Mouse (Mus musculus) heart, embryonic 14.5 days (tissue): ENCODE results near the gene Lrrn4. TPM values are rescaled to one million over a fixed set of nuclear protein-coding genes. Genes with fewer than 3 reads are reported as not detected.

Source experiments
- ATAC-seq: fragments of 200-750 bp; cut with Nextera tagmentation; 2 replicates; pipeline ENCODE4 v1.8.0; 2017; ENCODE audit warnings: low read depth, moderate TSS enrichment; ENCODE audit not compliant: insufficient number of reproducible peaks, insufficient read depth, low FRiP score
- H3K27ac ChIP-seq, 2 experiments: fragments of 200-500 bp in 1 of 2; fragments of 300-500 bp in 1 of 2; sonication (generic) in 1 of 2; replicated peaks in 1 of 2; 2 replicates each; pipeline ENCODE4 v1.5.1; 2012 to 2014; ENCODE audit warnings: low read depth in 2 of 2, low read length in 2 of 2, control low read depth in 1 of 2, mild to moderate bottlenecking in 1 of 2, mixed read lengths in 1 of 2; ENCODE audit not compliant: control insufficient read depth in 1 of 2, insufficient read depth in 1 of 2
- H3K27me3 ChIP-seq: fragments of 300-500 bp; sonication (generic); 2 replicates; pipeline ENCODE4 v1.6.1; 2014; ENCODE audit warnings: mild to moderate bottlenecking, low read length, control low read depth; ENCODE audit not compliant: control insufficient read depth, insufficient read depth
- H3K36me3 ChIP-seq: fragments of 300-500 bp; sonication (generic); 2 replicates; pipeline ENCODE4 v1.6.1; 2014; ENCODE audit warnings: mild to moderate bottlenecking, control low read depth, low read length, mixed read lengths; ENCODE audit not compliant: control insufficient read depth, insufficient read depth
- H3K4me1 ChIP-seq, 2 experiments: fragments of 200-500 bp in 1 of 2; fragments of 300-500 bp in 1 of 2; sonication (generic) in 1 of 2; 2 replicates each; pipeline ENCODE4 v1.6.1; 2012 to 2014; ENCODE audit warnings: low read length in 2 of 2, control low read depth in 1 of 2, mixed read lengths in 1 of 2; ENCODE audit not compliant: control insufficient read depth in 2 of 2, insufficient read depth in 2 of 2
- H3K4me2 ChIP-seq: fragments of 300-500 bp; sonication (generic); 2 replicates; pipeline ENCODE4 v1.6.1; 2014; ENCODE audit warnings: mild to moderate bottlenecking, low read length
- H3K4me3 ChIP-seq, 2 experiments: fragments of 200-500 bp in 1 of 2; fragments of 300-500 bp in 1 of 2; sonication (generic) in 1 of 2; 2 replicates each; pipeline ENCODE4 v1.5.1; 2012 to 2014; ENCODE audit warnings: low read length in 2 of 2, mild to moderate bottlenecking in 2 of 2, control low read depth in 1 of 2, low read depth in 1 of 2, moderate library complexity in 1 of 2; ENCODE audit not compliant: control insufficient read depth in 1 of 2, insufficient read depth in 1 of 2
- H3K9ac ChIP-seq: fragments of 300-500 bp; sonication (generic); 2 replicates; pipeline ENCODE4 v1.6.1; 2014; ENCODE audit warnings: mild to moderate bottlenecking, low read length
- H3K9me3 ChIP-seq: fragments of 300-500 bp; sonication (generic); 2 replicates; pipeline ENCODE4 v1.6.1; 2016; ENCODE audit warnings: low read length, control low read depth; ENCODE audit not compliant: control insufficient read depth
- WGBS: fragments of 180-500 bp; shearing (Covaris S2); extraction: QIAGEN DNeasy Blood & Tissue Kit; methylation state at CpG from one replicate; pipeline ENCODE4 v1.1.7; 2014; 5-methylcytosine and 5-hydroxymethylcytosine counted together
- polyA plus RNA-seq: library from polyadenylated mRNA; unstranded; fragments of >200 nt; fragmentation: Nextera tagmentation; extraction: Ambion mirVana; gene quantifications from 2 replicates; pipeline ENCODE4 v1.2.1, GENCODE M21; 2014

Lrrn4 gene
- polyA plus RNA-seq, 1 experiment from 2014 or later: 11.9 TPM

GRCm38 (mm10) chr2:132906763-132907162 is 26.1 kb upstream of the Lrrn4 start:
- Histone ChIP-seq H3K27ac (no peak overlapping the region), H3K4me1 (no peaks in the 10 kb centered on the region), H3K9ac (no peak overlapping the region), H3K4me3 (no peak overlapping the region), H3K27me3 (no peaks in the 10 kb centered on the region), H3K4me2 (no peak overlapping the region), H3K36me3 (no peaks in the 10 kb centered on the region), H3K9me3 (no peaks in the 10 kb centered on the region)
- WGBS: 26% methylated on average over 8 of the region's 8 CpGs
- ATAC-seq: no peak

GRCm38 (mm10) chr2:132904961-132905360 is 24.3 kb upstream of the Lrrn4 start:
- Histone ChIP-seq H3K9ac (no peak overlapping the region), H3K4me1 (no peaks in the 10 kb centered on the region), H3K4me2 (no peak overlapping the region), H3K27me3 (no peaks in the 10 kb centered on the region), H3K36me3 (no peaks in the 10 kb centered on the region), H3K27ac (no peak overlapping the region), H3K4me3 (no peak overlapping the region), H3K9me3 (no peaks in the 10 kb centered on the region)
- ATAC-seq: no peak
- 56% methylated on average over 2 of the region's 2 CpGs for WGBS

GRCm38 (mm10) chr2:132903498-132903897 is 22.8 kb upstream of the Lrrn4 start:
- Histone ChIP-seq H3K27ac (no peak overlapping the region), H3K4me1 (no peaks in the 10 kb centered on the region), H3K9ac (no peak overlapping the region), H3K27me3 (no peaks in the 10 kb centered on the region), H3K4me2 (no peak overlapping the region), H3K36me3 (no peaks in the 10 kb centered on the region), H3K9me3 (no peaks in the 10 kb centered on the region), H3K4me3 (no peak overlapping the region)
- WGBS: 34% methylated on average over 3 of the region's 3 CpGs
- no peak for ATAC-seq

GRCm38 (mm10) chr2:132902056-132902455 is 21.4 kb upstream of the Lrrn4 start:
- H3K4me2 ChIP-seq: no peak overlapping the region
- H3K27me3 ChIP-seq: no peaks in the 10 kb centered on the region
- H3K27ac ChIP-seq: no peak overlapping the region
- H3K4me1 ChIP-seq: no peaks in the 10 kb centered on the region
- no peak for ATAC-seq
- H3K4me3 ChIP-seq: no peak overlapping the region
- H3K9me3 ChIP-seq: no peaks in the 10 kb centered on the region
- no peaks in the 10 kb centered on the region for H3K36me3 ChIP-seq
- WGBS: 51% methylated on average over 4 of the region's 4 CpGs
- H3K9ac ChIP-seq: no peak overlapping the region

- Histone ChIP-seq H3K4me2 (no peak overlapping the region), H3K9ac (no peak overlapping the region), H3K36me3 (no peaks in the 10 kb centered on the region), H3K27ac (no peak overlapping the region), H3K4me1 (no peaks in the 10 kb centered on the region), H3K9me3 (no peaks in the 10 kb centered on the region), H3K27me3 (no peaks in the 10 kb centered on the region), H3K4me3 (no peak overlapping the region)
- no peak for ATAC-seq
- WGBS: 51% methylated on average over 4 of the region's 4 CpGs
Observed at GRCm38 (mm10) chr2:132901636-132902035, 20.9 kb upstream of the Lrrn4 start.

GRCm38 (mm10) chr2:132900596-132900995 is 19.9 kb upstream of the Lrrn4 start:
- WGBS: 50% methylated on average over 1 of the region's 1 CpGs
- no peak for ATAC-seq
- Histone ChIP-seq H3K4me2 (no peak overlapping the region), H3K9me3 (no peaks in the 10 kb centered on the region), H3K4me3 (no peak overlapping the region), H3K36me3 (no peaks in the 10 kb centered on the region), H3K4me1 (no peaks in the 10 kb centered on the region), H3K9ac (no peak overlapping the region), H3K27ac (no peak overlapping the region), H3K27me3 (no peaks in the 10 kb centered on the region)

GRCm38 (mm10) chr2:132898211-132898610 is 17.5 kb upstream of the Lrrn4 start:
- Histone ChIP-seq H3K4me1 (no peaks in the 10 kb centered on the region), H3K9me3 (no peaks in the 10 kb centered on the region), H3K4me3 (no peak overlapping the region), H3K27me3 (no peaks in the 10 kb centered on the region), H3K9ac (no peak overlapping the region), H3K36me3 (no peaks in the 10 kb centered on the region), H3K27ac (no peak overlapping the region), H3K4me2 (no peak overlapping the region)
- ATAC-seq: no peak
- WGBS: 14% methylated on average over 1 of the region's 1 CpGs

- Histone ChIP-seq H3K36me3 (no peaks in the 10 kb centered on the region), H3K9ac (no peak overlapping the region), H3K4me3 (no peak overlapping the region), H3K9me3 (no peaks in the 10 kb centered on the region), H3K4me1 (no peaks in the 10 kb centered on the region), H3K4me2 (no peak overlapping the region), H3K27me3 (no peaks in the 10 kb centered on the region), H3K27ac (no peak overlapping the region)
- no peak for ATAC-seq
- 74% methylated on average over 5 of the region's 5 CpGs for WGBS
Observed at GRCm38 (mm10) chr2:132893826-132894225, 13.1 kb upstream of the Lrrn4 start.
